Mouse (Mus musculus) cerebellum, postnatal 10 days (tissue): ENCODE measurements at regions not wholly inside any gene's neighbourhood (a gene's known extent, or its start where the extent isn't known, plus 50 kb on each side); places are given as distances from the start of the nearest gene placed in this dataset.
A peak's percentile ranks its signal among the peaks of the same experiment; 100 is the strongest.

Experiments used
- DNase-seq, 2 experiments: peaks; one replicate each; pipeline ENCODE4 v3.0.0; 2021; ENCODE audit warnings: mixed read lengths in 2 of 2

DNA sequence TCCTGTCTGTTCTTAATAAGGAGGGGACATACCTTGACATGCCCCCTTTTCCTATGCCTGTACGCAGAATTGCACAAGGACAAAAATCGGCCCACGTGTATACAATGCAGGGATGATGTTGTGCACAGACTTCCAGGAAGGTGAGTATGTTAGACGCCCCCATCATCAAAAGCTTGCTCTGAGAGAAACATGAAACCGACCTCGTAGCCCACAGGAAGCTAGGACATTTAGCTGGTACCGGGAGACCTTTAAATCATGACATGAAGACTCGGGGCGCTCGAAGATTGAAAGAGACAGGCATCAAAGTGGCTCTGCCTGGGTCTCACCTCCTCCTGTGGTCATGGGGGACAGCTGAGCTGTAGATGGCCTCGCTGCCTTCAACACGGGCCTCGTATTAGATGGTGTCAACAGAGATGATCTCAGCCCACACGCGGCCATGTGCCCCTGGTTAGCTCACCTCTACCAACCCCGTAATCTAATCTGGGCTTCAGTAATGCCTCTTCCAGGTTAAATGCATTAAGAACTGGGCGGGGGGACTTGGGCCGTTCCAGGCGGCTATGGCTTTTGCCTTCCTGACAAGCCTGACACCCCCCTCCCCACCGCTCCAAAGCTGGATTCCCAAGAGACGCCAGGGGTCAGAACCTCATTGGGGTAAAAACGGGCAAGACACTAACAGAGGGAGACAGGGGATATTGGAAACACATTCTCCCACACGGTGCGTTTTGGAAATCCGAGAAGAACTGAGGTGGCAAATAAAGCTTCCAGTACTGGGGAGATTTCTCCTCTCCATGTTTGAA lies 520.9 kb upstream of the Tbx3 start:
- DNase-seq = no peak

DNA sequence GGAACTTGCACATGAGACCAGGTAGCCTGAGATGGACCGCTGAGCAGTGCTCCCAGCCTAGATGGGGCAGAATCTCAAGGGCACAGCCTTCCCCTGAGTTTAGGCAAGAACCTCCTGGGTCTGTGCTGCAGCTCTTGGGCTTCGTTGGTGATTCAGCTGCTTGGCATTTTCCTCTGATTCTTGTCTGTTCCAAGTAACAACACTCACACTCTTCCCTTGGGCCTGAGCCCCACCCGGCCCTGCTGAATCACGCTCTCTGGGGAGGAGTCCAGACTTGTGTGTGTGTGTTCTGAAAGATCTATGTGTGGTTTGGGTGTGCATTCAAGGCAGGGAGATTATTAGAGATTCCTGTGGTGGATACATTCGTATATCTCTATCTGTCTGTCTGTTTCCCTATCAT lies 517.4 kb upstream of the Tbx3 start:
- DNase-seq = no peak

DNA sequence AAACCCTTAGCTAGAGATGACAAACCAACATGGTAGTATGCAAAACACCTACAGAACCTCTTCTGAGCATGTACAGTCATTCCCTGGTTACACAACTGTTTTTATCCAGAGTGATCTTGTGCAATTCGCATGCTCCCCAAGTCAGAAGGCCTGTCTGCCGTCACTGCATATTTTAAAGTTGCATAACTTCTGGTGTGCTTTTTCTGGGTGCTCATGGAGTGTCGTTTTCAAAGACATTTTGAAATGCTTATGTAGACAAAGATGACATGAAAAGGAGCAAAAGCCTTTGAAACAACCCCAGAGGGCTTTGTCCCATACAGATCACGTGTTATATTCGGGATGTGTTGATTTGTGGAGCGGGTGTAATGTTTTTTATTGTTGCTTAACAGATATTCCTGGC lies 513.8 kb upstream of the Tbx3 start:
- DNase-seq = no peak

DNA sequence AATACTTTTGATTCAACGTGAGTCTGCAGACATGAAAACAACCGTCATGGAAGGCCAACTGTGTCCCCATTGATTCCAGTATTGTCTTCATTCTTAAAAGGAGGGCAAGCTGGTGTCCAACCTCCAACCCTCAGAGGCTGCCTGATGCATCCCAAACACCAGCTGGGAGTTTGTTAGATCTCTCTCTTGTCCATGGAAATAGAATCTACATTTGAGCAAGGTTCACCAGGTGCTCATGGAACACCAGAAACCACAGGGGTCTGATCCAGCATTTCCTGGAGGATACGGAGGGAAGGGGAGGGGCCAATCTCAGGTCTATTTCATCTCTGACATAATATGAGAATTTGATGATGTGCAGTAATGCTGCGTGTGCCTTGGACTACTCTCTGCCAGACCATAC lies 512.3 kb upstream of the Tbx3 start:
- no peak for DNase-seq

DNA sequence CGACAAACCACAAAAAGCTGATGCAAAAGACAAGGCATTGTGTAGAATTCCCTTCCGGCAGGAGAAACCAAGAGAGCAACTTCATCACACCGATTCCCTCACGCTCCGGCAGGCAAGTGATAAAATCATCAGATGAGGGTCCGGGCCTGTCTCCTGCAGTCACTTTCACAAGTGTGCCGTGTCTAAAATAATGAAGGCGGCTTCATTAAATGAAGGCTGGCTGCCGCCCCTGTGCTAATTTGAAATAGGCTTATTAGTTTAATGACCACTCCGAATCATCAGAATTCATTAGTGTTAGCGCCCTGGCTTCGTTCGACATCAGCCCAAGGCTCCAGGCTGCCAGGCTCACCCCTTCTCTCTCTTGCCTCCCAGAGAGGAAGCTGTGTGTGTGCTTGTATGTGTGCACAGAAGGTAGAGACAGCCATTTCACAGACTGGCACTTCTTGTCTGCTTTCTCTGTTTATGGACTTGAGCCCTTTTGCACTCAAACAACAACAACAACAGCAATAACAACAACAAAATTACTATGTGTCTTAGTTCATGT lies 508.3 kb upstream of the Tbx3 start:
- DNase-seq = no peak

DNA sequence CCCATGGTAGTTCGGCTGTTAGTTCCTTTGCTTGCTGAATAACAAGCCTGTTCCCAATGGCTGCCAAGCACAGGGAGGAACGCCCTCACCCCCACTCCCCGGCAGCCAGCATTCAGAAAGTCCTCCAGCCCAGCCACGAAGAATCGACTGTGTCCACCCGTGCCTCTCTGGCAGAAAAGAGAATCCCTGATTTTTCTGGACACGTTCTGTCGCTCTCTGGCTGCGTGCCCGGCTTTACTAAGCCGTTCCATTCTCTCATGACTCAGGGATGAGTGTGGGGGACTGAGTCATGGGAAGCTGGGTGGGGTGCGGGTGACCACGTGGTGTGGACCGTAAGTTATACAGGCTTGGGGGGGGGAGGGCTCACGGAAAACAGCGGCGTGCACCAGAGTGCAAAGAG lies 502.8 kb upstream of the Tbx3 start:
- peak; percentile 91 to 92 for DNase-seq

DNA sequence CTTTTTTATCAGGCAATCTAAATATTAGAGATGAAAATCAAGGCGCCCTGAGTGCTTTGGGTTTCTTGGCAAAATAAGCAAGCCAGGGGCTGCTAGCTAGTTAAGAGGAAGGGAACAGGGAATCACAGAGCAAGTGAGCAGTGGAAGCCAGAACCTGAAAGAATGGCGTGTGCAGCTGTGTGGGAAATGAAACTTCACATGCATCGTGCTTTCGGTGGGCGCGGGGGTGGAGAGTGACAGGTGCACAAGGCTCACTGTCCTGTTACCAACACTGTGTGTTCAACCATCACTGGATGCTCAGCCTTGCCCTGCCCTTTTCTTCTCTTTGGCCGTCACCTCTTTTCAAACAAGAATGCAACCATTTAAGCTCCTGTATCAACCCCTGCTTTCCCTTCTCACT lies 501.2 kb upstream of the Tbx3 start:
- no peak for DNase-seq

DNA sequence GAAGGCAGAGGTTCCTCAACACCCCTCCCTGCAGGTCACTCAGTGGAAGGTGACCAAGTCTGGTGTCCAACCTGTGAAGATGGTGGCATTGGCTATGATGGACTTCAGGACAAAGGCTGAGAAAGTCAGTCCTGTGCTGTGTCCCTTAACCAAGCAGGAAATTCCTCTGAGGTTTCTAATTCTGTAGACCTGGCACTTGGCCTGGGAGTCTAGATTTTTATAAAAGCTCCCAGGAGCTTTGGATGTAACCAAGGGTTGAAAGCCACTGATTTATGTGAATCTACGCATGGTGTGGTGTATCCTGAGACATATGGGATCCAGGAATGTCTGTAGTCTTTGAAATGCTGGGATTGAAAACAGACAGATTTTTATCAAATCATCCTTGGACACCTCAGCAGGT lies 498.8 kb upstream of the Tbx3 start:
- no peak for DNase-seq

DNA sequence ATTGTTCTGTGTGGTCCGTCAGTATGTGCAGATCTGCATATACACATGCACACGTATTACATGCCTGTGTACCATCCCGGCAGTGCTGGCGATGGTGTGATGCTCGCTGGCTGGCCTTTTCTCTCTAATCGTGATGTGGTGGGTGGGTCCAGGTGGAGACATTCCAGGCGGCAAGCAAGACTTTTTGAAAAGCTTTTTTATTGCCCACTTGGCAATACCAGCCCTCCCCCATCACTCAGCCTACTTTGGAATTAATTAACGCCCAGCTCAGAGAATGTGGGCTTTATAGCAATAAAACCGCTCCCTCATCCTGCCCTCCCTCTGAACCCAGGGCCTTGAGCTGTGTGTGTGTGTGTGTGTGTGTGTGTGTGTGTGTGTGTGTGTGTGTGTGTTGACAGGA lies 491.7 kb upstream of the Tbx3 start:
- no peak for DNase-seq

DNA sequence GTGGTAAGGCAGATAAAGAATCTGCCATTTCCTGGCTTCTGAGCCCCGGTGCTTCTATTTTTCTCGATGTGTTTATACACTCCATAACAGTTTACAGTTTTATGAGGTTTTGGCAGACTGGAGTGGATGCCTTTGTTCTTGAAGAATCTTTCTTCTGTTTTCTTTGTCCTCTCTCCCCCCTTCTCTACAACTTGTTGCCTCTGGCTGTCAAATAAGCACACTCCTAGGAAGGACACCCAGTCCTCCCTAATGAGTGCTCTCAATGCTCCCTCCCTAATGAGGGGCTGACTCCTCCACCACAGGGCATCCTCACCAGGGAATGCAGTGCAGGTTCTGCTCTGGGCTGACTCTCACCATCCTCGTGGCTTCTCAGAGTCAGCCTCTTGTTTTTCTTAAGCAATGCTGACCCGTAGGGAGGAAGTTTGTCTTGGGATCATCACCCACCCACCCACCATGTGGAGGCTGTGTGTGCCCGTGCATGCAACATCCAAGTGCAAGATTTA lies 486.9 kb upstream of the Tbx3 start:
- no peak for DNase-seq

DNA sequence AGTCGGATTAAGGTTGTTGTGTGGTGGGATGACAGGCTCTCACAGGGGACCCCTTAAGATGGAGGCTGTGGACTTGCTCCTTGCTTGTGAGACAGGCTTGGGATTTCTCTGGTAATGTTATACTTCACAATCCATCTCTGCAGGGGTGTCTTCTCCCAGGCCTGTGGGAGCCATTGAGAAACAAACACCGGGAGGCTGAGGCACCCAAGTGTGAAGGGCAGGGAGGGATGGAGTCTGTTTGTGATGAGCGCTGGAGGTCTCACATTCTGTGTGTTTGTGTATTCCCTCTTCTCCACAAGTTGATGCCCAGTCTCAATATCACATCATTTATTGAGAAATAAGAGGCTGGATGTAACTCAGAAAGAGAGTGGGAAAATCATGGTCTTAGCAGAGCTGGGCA lies 483.9 kb upstream of the Tbx3 start:
- no peak for DNase-seq

DNA sequence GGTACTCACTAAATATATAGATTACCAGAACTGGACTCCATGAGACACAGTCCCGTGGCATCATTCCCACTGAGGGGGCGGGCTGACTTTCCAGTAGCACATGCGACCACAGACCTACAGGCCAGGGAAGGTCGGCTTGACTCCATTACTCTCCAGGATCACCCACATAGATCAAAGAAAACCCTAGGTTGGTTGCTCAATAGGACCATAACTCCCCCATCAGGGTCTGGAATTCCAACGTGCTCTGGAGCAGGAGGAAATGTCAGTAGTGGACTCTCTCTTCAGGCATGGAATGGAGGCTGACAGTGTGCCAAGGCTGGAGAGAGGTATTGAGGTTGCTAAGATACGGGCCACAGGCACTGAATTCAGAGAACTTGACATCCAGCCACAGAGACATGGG lies 482.0 kb upstream of the Tbx3 start:
- peak; percentile 22 to 51 for DNase-seq

DNA sequence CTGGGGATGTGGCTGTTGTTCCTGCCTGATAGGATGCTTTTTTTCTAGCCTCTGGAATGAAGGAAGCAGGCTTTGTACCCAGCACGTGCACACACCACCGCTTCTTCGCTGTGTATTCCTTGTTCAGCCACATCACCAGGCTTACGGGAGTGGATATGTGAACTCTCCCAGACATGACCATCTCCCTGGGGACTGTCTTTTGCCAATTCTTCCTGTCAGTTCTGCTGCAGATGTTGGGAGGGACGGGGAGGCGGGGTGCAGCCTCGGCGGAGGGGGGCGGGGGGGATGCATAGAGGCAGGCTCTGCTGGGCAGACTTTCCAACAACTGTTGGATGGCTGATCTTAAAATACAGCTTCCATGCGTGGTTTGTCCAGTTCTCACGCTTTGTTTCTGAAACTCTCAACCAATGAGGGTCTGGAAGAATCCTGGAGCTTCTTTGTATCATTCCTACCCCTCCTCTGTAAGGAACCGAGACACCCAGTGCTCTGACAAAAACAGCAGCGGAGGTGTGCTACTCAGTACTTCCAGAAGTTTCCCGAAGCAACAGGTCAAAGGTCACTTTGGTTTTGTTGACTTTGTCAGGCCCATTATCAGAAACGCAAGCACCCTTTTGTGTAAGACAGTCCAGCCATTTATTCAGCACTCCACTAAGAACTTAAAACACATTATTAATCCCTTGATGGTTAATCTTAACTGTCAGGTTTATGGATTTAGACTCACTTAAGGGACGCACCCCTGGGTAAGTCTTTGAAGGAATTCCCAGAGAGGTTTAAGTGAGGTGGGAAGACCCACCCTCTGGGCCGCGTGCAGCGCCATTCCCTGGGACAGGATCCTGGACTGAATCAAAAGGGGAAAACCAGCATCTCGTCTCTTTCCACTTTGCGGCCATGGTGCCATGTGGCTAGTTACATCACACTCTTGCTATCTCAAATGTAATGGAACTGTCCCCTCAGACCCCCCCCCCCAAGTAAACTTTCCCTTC lies 476.5 kb upstream of the Tbx3 start:
- DNase-seq = peak; percentile 33

DNA sequence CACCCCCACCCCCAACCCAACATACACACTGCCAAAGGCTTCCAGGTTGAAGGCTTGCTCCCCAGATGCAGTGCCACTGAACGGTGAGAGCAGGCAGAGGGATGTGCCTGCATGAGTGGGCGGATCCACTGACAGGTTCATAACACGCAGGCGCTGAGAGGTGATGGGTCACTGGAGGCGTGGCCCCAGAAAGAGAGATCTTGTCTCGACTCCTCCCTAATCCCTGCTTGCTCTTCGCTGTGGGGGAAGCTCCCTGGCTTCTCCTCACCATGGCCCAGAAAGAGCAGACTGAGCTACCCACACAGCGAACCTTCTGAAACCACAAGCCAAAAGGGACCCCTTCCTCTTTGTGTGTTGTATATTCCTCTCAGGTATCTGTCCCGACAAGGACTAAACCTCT lies 470.6 kb upstream of the Tbx3 start:
- DNase-seq = no peak

DNA sequence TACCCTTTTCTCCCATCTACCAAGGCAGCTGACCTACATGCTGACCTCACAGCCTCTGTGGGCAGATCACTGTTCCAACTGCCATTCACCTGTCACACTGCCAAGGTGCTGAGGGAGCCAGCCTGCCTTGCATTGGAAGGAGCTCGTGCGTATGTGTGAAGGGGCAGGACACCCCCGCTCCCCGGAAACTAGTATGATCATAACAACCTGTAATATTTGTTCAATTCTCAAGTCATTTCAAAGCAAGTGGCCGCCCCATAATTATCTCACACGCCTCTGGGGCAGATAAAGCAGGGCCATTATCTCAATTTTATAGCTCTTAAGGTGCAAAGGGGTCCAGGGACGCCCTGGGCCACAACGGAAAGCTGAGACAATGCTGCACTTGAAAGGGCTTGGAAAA lies 469.2 kb upstream of the Tbx3 start:
- peak; percentile 32 to 34 for DNase-seq

DNA sequence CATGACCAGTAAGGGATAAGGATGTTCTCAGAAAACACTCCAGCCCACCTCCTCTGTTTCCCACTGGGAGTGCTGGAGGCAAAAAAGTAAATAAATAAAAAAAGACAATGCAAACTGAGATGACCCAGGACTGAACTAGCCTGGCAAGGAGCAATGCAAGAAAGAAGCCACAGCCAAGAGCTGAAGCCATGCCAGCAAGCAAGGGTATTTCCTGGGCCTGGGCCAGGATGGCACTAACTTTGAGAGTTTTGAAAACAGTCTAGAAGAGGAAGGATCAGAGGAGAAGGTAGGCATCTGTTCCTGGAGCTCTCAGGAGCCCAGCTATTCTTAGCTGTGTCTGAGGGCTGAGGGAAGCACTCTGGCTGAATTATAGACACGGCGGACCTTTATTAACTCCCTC lies 465.7 kb upstream of the Tbx3 start:
- peak; percentile 45 to 57 for DNase-seq

DNA sequence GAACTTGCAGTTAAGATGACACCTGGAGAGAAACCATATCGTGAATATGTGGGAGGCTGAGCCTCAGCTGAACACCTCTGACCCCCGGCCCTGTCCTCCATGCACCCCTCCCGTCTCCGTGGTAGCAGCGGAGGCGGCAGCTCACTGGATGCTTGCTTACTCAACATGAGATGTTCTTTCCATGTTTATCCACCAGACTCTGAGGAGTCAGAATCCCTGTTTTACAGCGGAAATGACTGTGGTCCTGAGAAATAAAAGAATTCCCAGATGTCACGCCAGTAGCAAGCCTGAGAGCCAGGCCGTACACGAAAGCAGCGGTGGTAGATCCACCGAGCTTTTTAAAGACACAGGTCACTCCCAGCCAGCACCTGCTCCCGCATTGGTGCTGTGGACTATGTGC lies 462.4 kb upstream of the Tbx3 start:
- no peak for DNase-seq

DNA sequence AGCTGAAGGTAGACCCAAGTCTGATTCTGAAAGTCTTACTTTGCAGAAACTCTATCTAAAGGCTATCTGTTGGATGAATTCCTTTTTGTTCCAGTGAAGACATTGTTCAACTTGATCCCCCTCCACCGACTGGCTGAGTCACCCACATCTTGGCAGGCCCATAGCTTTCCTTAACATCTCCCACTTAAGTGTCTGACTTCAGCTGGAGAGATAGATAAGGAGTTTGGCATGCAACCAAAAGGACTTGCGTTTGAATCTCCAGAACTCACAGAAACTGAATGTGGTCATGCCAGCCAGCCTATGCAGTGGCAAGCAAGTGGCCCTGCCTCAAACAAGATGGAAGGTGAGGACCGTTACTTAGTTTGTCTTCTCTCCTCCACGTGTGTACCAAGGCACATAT lies 457.3 kb upstream of the Tbx3 start:
- DNase-seq = no peak

DNA sequence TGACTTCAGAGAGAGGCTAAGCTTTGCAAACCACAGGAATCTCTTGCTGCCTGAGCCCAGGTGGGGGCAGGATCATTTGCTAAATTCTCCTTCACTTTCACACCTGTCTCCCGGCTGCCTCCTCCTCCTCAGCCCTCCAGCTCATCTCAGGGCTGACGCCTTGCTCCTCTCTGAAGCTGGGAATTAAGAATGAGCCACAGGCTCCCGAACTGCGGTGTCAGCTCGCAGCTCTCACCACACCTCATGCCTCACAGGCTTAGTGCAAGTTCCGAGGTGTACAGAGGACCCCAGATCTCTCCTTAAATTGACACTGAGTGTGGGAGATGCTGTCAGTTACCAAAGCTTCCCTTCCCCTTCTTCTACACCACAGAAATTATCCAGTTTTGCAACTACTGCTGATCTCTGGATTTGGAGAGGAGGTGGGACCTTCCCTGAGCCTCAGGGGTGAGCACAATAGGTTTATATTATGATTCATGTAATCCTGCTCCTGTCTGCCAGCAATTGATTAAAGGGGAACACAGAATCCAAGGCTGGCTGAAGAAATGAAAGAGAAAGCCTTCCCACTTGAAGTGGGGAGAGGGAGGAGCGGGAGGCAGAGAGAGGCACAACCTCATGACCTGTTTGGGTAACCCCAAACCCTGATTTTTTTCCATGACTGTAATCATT lies 456.6 kb upstream of the Tbx3 start:
- no peak for DNase-seq

DNA sequence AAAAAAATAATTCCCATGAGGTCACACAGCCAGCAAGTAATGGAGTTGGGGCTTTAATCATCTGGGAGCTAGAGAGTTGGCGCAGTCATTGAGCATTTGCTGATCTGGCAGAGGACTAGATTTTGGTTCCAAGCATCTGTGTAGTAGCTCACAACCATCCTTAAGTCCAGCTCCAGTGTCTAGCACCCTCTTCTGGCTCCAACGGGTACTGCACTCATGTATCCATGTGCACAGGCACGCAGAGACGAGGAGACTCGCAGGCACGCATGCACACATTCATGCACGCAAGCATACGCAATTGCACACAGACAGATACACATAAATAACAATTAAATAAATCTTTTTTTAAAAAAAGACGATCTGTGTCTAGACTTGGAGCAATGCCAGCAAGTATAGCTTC lies 455.5 kb upstream of the Tbx3 start:
- peak; percentile 31 to 47 for DNase-seq

DNA sequence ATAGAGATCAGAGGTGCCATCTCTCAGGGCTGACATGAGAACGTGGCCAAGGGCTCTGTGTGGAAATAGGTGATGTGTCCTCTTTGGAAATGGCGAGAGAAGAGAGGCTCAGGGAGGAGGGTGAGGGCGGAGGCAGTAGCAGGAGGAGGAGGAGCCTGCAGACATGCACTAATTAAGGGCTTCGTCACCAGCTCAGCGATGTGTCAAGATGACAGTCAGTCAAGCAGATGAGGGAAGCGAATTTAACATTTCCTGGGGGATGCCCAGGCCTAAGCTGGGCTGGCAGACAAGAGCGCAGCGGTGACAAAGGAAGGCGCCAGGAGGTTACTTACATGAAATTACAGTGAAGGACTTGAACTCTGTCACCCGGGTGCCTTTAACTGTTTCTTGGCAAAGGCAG lies 455.1 kb upstream of the Tbx3 start:
- DNase-seq = peak; percentile 38 to 44

DNA sequence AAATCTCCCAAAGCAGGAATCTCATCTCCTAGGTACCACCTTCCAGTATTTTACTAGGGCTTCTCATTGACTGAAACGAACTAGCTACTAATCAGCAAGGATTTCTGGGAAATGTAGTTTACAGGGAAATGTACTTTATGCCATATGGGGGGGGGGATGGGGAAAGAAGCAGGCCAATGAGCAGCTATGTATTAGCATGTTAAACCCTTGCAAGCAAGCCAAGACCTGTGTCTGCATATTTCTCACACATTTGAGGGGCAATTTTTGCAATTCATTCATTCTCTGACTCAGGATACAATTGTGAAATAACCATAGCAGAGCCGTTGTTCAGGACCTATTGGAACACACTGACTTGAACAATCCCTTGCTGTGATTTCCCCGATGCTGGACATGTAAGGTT lies 454.3 kb upstream of the Tbx3 start:
- DNase-seq = no peak

DNA sequence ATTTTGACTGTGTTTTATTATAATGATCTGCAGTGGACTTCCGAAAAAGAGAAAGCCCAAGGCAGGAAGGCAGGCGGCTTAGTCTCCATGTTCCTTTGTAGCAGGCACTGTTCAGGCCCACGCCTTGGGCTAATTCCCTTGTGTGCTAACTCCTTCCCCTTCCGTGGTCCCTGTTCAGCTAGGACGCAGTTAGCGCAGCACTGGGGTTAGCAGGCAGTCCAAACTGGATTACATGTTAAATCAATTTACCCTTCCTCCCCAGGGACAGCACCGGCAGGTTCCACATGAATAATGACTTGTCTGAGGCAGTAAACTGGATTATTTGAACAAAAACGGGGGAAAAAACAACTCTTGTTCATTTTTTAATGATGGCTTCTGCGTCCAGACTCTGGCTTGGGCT lies 453.4 kb upstream of the Tbx3 start:
- no peak for DNase-seq
